Mouse (Mus musculus): ENCODE data around the gene Hbq1b. TPM values are rescaled to one million over a fixed set of nuclear protein-coding genes. Genes with fewer than 3 reads are reported as not detected.

Gene Hbq1b
- polyA plus RNA-seq, 1 experiment, result not detected

GRCm38 (mm10) chr11:32250880-32251763 lies 35.6 kb upstream of the Hbq1b start:
- H3K79me2 ChIP-seq (ENCODE audit: control insufficient read depth, insufficient read depth), result peaks cover 17% of the 10 kb centered on the region
- H3K79me3 ChIP-seq (ENCODE audit: low read depth), result no peaks in the 10 kb centered on the region
- H3K36me3 ChIP-seq (ENCODE audit: control insufficient read depth, insufficient read depth), result peaks cover 70% of the 10 kb centered on the region
- H3K4me3 ChIP-seq (ENCODE audit: insufficient read depth, poor library complexity, severe bottlenecking), result no peak overlapping the region
- TF ChIP-seq CEBPB (IDR thresholded peaks at IDR 0.05; ENCODE audit: low read depth) (no peak), MYOG (IDR thresholded peaks at IDR 0.05; ENCODE audit: control insufficient read depth, extremely low read depth, insufficient read length) (no peak), USF1 (IDR thresholded peaks at IDR 0.05; ENCODE audit: low read depth) (no peak), CTCF (IDR thresholded peaks at IDR 0.05; ENCODE audit: control insufficient read depth, insufficient read depth, insufficient read length) (no peak), MYOD1 (IDR thresholded peaks at IDR 0.05; ENCODE audit: control insufficient read depth, insufficient read length, low read depth) (peak; percentile 93), FOSL1 (IDR thresholded peaks at IDR 0.05; ENCODE audit: insufficient read depth, low read length, poor library complexity, severe bottlenecking) (peak; percentile 49), MAX (IDR thresholded peaks at IDR 0.05) (no peak)
- no peaks in the 10 kb centered on the region for H3K27me3 ChIP-seq (ENCODE audit: control insufficient read depth, insufficient read depth, insufficient read length)
- peak overlapping the region; percentile 54 for H3ac ChIP-seq (ENCODE audit: control insufficient read depth, insufficient read length, low read depth)

- Histone ChIP-seq H3ac (ENCODE audit: control insufficient read depth, insufficient read length, low read depth) (no peak overlapping the region), H3K4me3 (ENCODE audit: insufficient read depth, poor library complexity, severe bottlenecking) (no peak overlapping the region), H3K36me3 (ENCODE audit: control insufficient read depth, insufficient read depth) (peaks cover 50% of the 10 kb centered on the region), H3K79me3 (ENCODE audit: low read depth) (no peaks in the 10 kb centered on the region), H3K79me2 (ENCODE audit: control insufficient read depth, insufficient read depth) (peaks cover 17% of the 10 kb centered on the region), H3K27me3 (ENCODE audit: control insufficient read depth, insufficient read depth, insufficient read length) (no peaks in the 10 kb centered on the region)
- TF ChIP-seq USF1 (IDR thresholded peaks at IDR 0.05; ENCODE audit: low read depth) (no peak), MYOG (IDR thresholded peaks at IDR 0.05; ENCODE audit: control insufficient read depth, extremely low read depth, insufficient read length) (no peak), CEBPB (IDR thresholded peaks at IDR 0.05; ENCODE audit: low read depth) (no peak), MYOD1 (IDR thresholded peaks at IDR 0.05; ENCODE audit: control insufficient read depth, insufficient read length, low read depth) (peak; percentile 78)
Measured at GRCm38 (mm10) chr11:32253121-32253520, 33.6 kb upstream of the Hbq1b start.

- Histone ChIP-seq H3ac (ENCODE audit: control insufficient read depth, insufficient read length, low read depth) (peak overlapping the region; percentile 25), H3K79me3 (ENCODE audit: low read depth) (peaks cover 1% of the 10 kb centered on the region), H3K36me3 (ENCODE audit: control insufficient read depth, insufficient read depth) (peaks cover 45% of the 10 kb centered on the region), H3K79me2 (ENCODE audit: control insufficient read depth, insufficient read depth) (peaks cover 27% of the 10 kb centered on the region), H3K27me3 (ENCODE audit: control insufficient read depth, insufficient read depth, insufficient read length) (no peaks in the 10 kb centered on the region), H3K4me3 (ENCODE audit: insufficient read depth, poor library complexity, severe bottlenecking) (no peak overlapping the region)
- TF ChIP-seq FOSL1 (IDR thresholded peaks at IDR 0.05; ENCODE audit: insufficient read depth, low read length, poor library complexity, severe bottlenecking) (no peak), USF1 (IDR thresholded peaks at IDR 0.05; ENCODE audit: low read depth) (no peak), MYOG (IDR thresholded peaks at IDR 0.05; ENCODE audit: control insufficient read depth, extremely low read depth, insufficient read length) (no peak), CTCF (IDR thresholded peaks at IDR 0.05; ENCODE audit: control insufficient read depth, insufficient read depth, insufficient read length) (no peak), CEBPB (IDR thresholded peaks at IDR 0.05; ENCODE audit: low read depth) (no peak), MAX (IDR thresholded peaks at IDR 0.05) (no peak), MYOD1 (IDR thresholded peaks at IDR 0.05; ENCODE audit: control insufficient read depth, insufficient read length, low read depth) (no peak)
Measured at GRCm38 (mm10) chr11:32256146-32256545, 30.6 kb upstream of the Hbq1b start.

GRCm38 (mm10) chr11:32256566-32256965 lies 30.2 kb upstream of the Hbq1b start:
- peaks cover 31% of the 10 kb centered on the region for H3K79me2 ChIP-seq (ENCODE audit: control insufficient read depth, insufficient read depth)
- H3ac ChIP-seq (ENCODE audit: control insufficient read depth, insufficient read length, low read depth), result no peak overlapping the region
- TF ChIP-seq MYOG (IDR thresholded peaks at IDR 0.05; ENCODE audit: control insufficient read depth, extremely low read depth, insufficient read length) (no peak), CTCF (IDR thresholded peaks at IDR 0.05; ENCODE audit: control insufficient read depth, insufficient read depth, insufficient read length) (no peak), CEBPB (IDR thresholded peaks at IDR 0.05; ENCODE audit: low read depth) (no peak), MAX (IDR thresholded peaks at IDR 0.05) (no peak), FOSL1 (IDR thresholded peaks at IDR 0.05; ENCODE audit: insufficient read depth, low read length, poor library complexity, severe bottlenecking) (no peak), MYOD1 (IDR thresholded peaks at IDR 0.05; ENCODE audit: control insufficient read depth, insufficient read length, low read depth) (no peak)
- H3K4me3 ChIP-seq (ENCODE audit: insufficient read depth, poor library complexity, severe bottlenecking), result no peak overlapping the region
- no peaks in the 10 kb centered on the region for H3K27me3 ChIP-seq (ENCODE audit: control insufficient read depth, insufficient read depth, insufficient read length)
- peaks cover 49% of the 10 kb centered on the region for H3K36me3 ChIP-seq (ENCODE audit: control insufficient read depth, insufficient read depth)
- H3K79me3 ChIP-seq (ENCODE audit: low read depth), result peaks cover 1% of the 10 kb centered on the region

- TF ChIP-seq USF1 (IDR thresholded peaks at IDR 0.05; ENCODE audit: low read depth) (no peak), FOSL1 (IDR thresholded peaks at IDR 0.05; ENCODE audit: insufficient read depth, low read length, poor library complexity, severe bottlenecking) (peak; percentile 22)
- peaks cover 19% of the 10 kb centered on the region for H3K79me3 ChIP-seq (ENCODE audit: low read depth)
- H3K36me3 ChIP-seq (ENCODE audit: control insufficient read depth, insufficient read depth), result peaks cover 23% of the 10 kb centered on the region
- H3ac ChIP-seq (ENCODE audit: control insufficient read depth, insufficient read length, low read depth), result no peak overlapping the region
- no peaks in the 10 kb centered on the region for H3K27me3 ChIP-seq (ENCODE audit: control insufficient read depth, insufficient read depth, insufficient read length)
- H3K4me3 ChIP-seq (ENCODE audit: insufficient read depth, poor library complexity, severe bottlenecking), result no peak overlapping the region
- H3K79me2 ChIP-seq (ENCODE audit: control insufficient read depth, insufficient read depth), result peaks cover 63% of the 10 kb centered on the region
Measured at GRCm38 (mm10) chr11:32262674-32263415, 23.9 kb upstream of the Hbq1b start.
